Mouse (Mus musculus): ENCODE measurements around the gene Hells. TPM values are rescaled to one million over a fixed set of nuclear protein-coding genes. Genes with fewer than 3 reads are reported as not detected.

Hells gene
- 62.1 and 64.5 TPM in 2 replicates for polyA plus RNA-seq (2014; fragmentation: Nextera tagmentation; extraction: Ambion mirVana)

- peaks cover 33% of the 10 kb centered on the region for H3K36me3 ChIP-seq (ENCODE audit: insufficient read depth)
- peak within 1 kb of the TSS; percentile 86 for H3K4me3 ChIP-seq (ENCODE audit: low read depth, low read length)
- WGBS, result under 1% methylated on average over 76 of the region's 76 CpGs
- peaks cover 9% of the 10 kb centered on the region for H3K4me1 ChIP-seq (ENCODE audit: insufficient read depth)
- peak within 1 kb of the TSS; percentile 94 for H3K27ac ChIP-seq (ENCODE audit: low read depth)
- peak within 1 kb of the TSS; percentile 94 for H3K9ac ChIP-seq
- H3K27me3 ChIP-seq (ENCODE audit: insufficient read depth, low read length), result no peaks in the 10 kb centered on the region
- peak within 1 kb of the TSS; percentile 86 for H3K4me2 ChIP-seq
- ATAC-seq (ENCODE audit: insufficient read depth) (peak; percentile 95), DNase-seq (peak; percentile 98)
- no peaks in the 10 kb centered on the region for H3K9me3 ChIP-seq (ENCODE audit: low read depth, low read length)
- no peak for TF ChIP-seq CTCF (IDR thresholded peaks at IDR 0.05; ENCODE audit: low read depth)
These were observed at the start of gene Hells for GRCm38 (mm10) chr19:38930788-38931565. TSS of gene Hells (plus strand) at chr19:38930915.

GRCm38 (mm10) chr19:38901146-38902135, 29.3 kb upstream of the Hells start:
- Histone ChIP-seq H3K9me3 (ENCODE audit: low read depth, low read length) (no peaks in the 10 kb centered on the region), H3K36me3 (ENCODE audit: insufficient read depth) (0 out of 2 replicates have a peak, but pooled peaks cover 2% of the 10 kb centered on the region), H3K4me3 (ENCODE audit: low read depth, low read length) (no peak overlapping the region), H3K4me1 (ENCODE audit: insufficient read depth) (no peaks in the 10 kb centered on the region), H3K9ac (no peak overlapping the region), H3K27ac (ENCODE audit: low read depth) (peak overlapping the region; percentile 33; the same call in 1 of the 2 replicates), H3K4me2 (no peak overlapping the region), H3K27me3 (ENCODE audit: insufficient read depth, low read length) (no peaks in the 10 kb centered on the region)
- WGBS, result 52% methylated on average over 12 of the region's 12 CpGs
- DNase-seq (peak; percentile 95), ATAC-seq (ENCODE audit: insufficient read depth) (peak; percentile 92)
- TF ChIP-seq CTCF (IDR thresholded peaks at IDR 0.05; ENCODE audit: low read depth), result peak; percentile 34

- Histone ChIP-seq H3K9me3 (ENCODE audit: low read depth, low read length) (no peaks in the 10 kb centered on the region), H3K9ac (no peak overlapping the region), H3K27ac (ENCODE audit: low read depth) (no peak overlapping the region), H3K36me3 (ENCODE audit: insufficient read depth) (0 out of 2 replicates have a peak, but pooled peaks cover 2% of the 10 kb centered on the region), H3K4me3 (ENCODE audit: low read depth, low read length) (no peak overlapping the region), H3K27me3 (ENCODE audit: insufficient read depth, low read length) (no peaks in the 10 kb centered on the region), H3K4me2 (no peak overlapping the region), H3K4me1 (ENCODE audit: insufficient read depth) (no peaks in the 10 kb centered on the region)
- WGBS, result 82% methylated on average over 5 of the region's 5 CpGs
- DNase-seq (no peak), ATAC-seq (ENCODE audit: insufficient read depth) (no peak)
- no peak for TF ChIP-seq CTCF (IDR thresholded peaks at IDR 0.05; ENCODE audit: low read depth)
These were observed 28.2 kb upstream of the Hells start for GRCm38 (mm10) chr19:38902501-38902900.

- ATAC-seq (ENCODE audit: insufficient read depth) (no peak), DNase-seq (no peak)
- Histone ChIP-seq H3K27me3 (ENCODE audit: insufficient read depth, low read length) (no peaks in the 10 kb centered on the region), H3K9ac (no peak overlapping the region), H3K36me3 (ENCODE audit: insufficient read depth) (peaks cover 32% of the 10 kb centered on the region), H3K4me2 (no peak overlapping the region), H3K27ac (ENCODE audit: low read depth) (no peak overlapping the region), H3K4me3 (ENCODE audit: low read depth, low read length) (no peak overlapping the region), H3K4me1 (ENCODE audit: insufficient read depth) (no peaks in the 10 kb centered on the region), H3K9me3 (ENCODE audit: low read depth, low read length) (no peaks in the 10 kb centered on the region)
- TF ChIP-seq CTCF (IDR thresholded peaks at IDR 0.05; ENCODE audit: low read depth), result no peak
- 88% methylated on average over 9 of the region's 9 CpGs for WGBS
These were observed 16.9 kb upstream of the Hells start for GRCm38 (mm10) chr19:38913786-38914185.

- Histone ChIP-seq H3K27me3 (ENCODE audit: insufficient read depth, low read length) (no peaks in the 10 kb centered on the region), H3K27ac (ENCODE audit: low read depth) (no peak overlapping the region), H3K9me3 (ENCODE audit: low read depth, low read length) (no peaks in the 10 kb centered on the region), H3K9ac (no peak overlapping the region), H3K4me3 (ENCODE audit: low read depth, low read length) (no peak overlapping the region), H3K4me1 (ENCODE audit: insufficient read depth) (no peaks in the 10 kb centered on the region), H3K36me3 (ENCODE audit: insufficient read depth) (peaks cover 32% of the 10 kb centered on the region), H3K4me2 (no peak overlapping the region)
- TF ChIP-seq CTCF (IDR thresholded peaks at IDR 0.05; ENCODE audit: low read depth), result no peak
- 91% methylated on average over 15 of the region's 15 CpGs for WGBS
- ATAC-seq (ENCODE audit: insufficient read depth) (no peak), DNase-seq (no peak)
These were observed 15.8 kb upstream of the Hells start for GRCm38 (mm10) chr19:38914926-38915325.

- Histone ChIP-seq H3K9ac (no peak overlapping the region), H3K27ac (ENCODE audit: low read depth) (no peak overlapping the region), H3K27me3 (ENCODE audit: insufficient read depth, low read length) (no peaks in the 10 kb centered on the region), H3K36me3 (ENCODE audit: insufficient read depth) (peaks cover 30% of the 10 kb centered on the region), H3K4me3 (ENCODE audit: low read depth, low read length) (no peak overlapping the region), H3K9me3 (ENCODE audit: low read depth, low read length) (no peaks in the 10 kb centered on the region), H3K4me2 (no peak overlapping the region), H3K4me1 (ENCODE audit: insufficient read depth) (no peaks in the 10 kb centered on the region)
- 43% methylated on average over 3 of the region's 3 CpGs for WGBS
- DNase-seq (peak; percentile 76), ATAC-seq (ENCODE audit: insufficient read depth) (no peak)
- TF ChIP-seq CTCF (IDR thresholded peaks at IDR 0.05; ENCODE audit: low read depth), result peak; percentile 73
These were observed 15.0 kb upstream of the Hells start for GRCm38 (mm10) chr19:38915677-38916076.
